Mouse (Mus musculus) gastrocnemius, adult 2 months (tissue): ENCODE measurements around the gene Stk17b. TPM values are rescaled to one million over a fixed set of nuclear protein-coding genes. Genes with fewer than 3 reads are reported as not detected.

ENCODE experiments used
- DNase-seq: peaks from one replicate; pipeline ENCODE4 v3.0.0; 2022
- H3K27ac ChIP-seq: fragments of 200-600 bp; 2 replicates; pipeline ENCODE4 v1.8.1; 2022; ENCODE audit warnings: mild to moderate bottlenecking
- H3K4me3 ChIP-seq: fragments of 200-600 bp; 2 replicates; pipeline ENCODE4 v1.8.1; 2022; ENCODE audit warnings: mild to moderate bottlenecking, moderate library complexity
- CTCF ChIP-seq: fragments of 200-600 bp; IDR thresholded peaks from 2 replicates; pipeline ENCODE4 v1.8.1; 2022; ENCODE audit warnings: antibody characterized with exemption, mild to moderate bottlenecking, moderate library complexity
- intact Hi-C: fragments of 180-260 bp; cut with DNase I; formaldehyde crosslinking; loops from one replicate; pipeline ENCODE4 v1.15.1; 2025
- total RNA-seq, 2 experiments: library from RNA; stranded (reverse); gene quantifications; 2 replicates each; pipeline ENCODE4 v1.2.3; 2021

Stk17b gene
- total RNA-seq, 2 experiments from 2014 or later = 6.0 to 6.7 TPM

DNA sequence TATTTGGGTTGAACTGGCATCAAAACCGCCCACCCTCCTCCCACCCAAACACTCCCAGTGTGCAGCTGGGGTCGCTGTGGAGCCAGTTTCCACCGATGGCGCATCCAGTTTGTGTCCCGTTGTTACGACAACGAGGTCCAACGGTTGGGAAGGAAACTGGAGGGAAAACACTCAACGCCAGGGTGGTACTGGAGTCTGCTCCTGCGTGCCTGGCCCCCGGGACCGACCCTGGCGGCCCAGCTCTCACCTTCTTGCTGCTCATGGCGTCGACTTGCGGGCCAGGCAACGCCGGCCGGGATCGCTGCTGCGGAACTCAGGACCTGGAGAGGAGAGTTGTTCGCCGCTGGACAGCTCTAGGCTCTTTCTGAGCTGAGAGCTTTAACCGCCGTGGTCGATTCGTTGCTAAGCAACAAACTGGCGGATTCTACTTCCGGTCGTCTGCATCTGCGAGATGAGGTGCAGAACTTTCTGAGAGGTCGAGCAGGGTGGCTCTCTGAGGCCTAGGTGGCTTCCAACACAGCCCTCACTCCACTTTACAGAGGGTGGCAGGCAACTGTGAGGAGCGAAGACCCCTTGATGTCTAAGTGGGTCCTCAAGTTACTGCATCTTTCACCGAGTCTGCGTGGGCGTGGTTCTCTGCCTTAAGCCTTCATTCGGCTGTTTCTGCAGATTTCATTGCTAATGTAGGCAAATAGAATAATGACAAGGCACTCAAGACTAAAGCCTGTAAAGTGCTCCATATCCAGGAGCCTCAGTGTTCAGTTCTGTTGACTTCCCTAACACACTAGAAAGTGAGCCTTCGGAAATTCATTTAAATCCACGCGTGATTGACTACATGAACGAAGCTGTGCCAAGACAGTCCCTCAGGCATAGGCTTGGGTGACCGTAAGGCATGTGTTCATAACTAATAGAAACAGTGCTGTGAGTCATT is 78.3 kb downstream of the Stk17b start, which contains the start of gene Dnah7a:
Gene Dnah7a, minus strand, starts transcription at position 354 of the 931 bp plus-strand sequence.
- H3K27ac ChIP-seq = no peak within 1 kb of the TSS

More for the DNA sequence above, 78.3 kb downstream of the Stk17b start, which contains the start of gene Dnah7a:
- DNase-seq = peak; percentile 32
- peak; percentile 7; the same call in 1 of the 2 replicates for TF ChIP-seq CTCF
- H3K4me3 ChIP-seq = peak within 1 kb of the TSS; percentile 67
- intact Hi-C loops = no loop called here

Other genes starting within 250 kb of the Stk17b start
- gene Dnah7a, start 78.4 kb downstream of the Stk17b start, total RNA-seq = not detected